Mouse (Mus musculus): ENCODE measurements at regions not wholly inside any gene's neighbourhood (a gene's known extent, or its start where the extent isn't known, plus 50 kb on each side); places are given as distances from the start of the nearest gene placed in this dataset.
A peak's percentile ranks its signal among the peaks of the same experiment; 100 is the strongest.

GRCm38 (mm10) chr5:133718187-133719078 lies 381.1 kb upstream of the Castor2 start:
- no peak for DNase-seq (ENCODE audit: extremely low spot score in 1 of 2, low spot score in 1 of 2)

GRCm38 (mm10) chr5:133715830-133716229 lies 383.7 kb upstream of the Castor2 start:
- no peak for DNase-seq (ENCODE audit: extremely low spot score in 1 of 2, low spot score in 1 of 2)

- DNase-seq (ENCODE audit: extremely low spot score in 1 of 2, low spot score in 1 of 2) = no peak
Measured at GRCm38 (mm10) chr5:133712652-133713051, 386.9 kb upstream of the Castor2 start.

GRCm38 (mm10) chr5:133708881-133709280 lies 390.6 kb upstream of the Castor2 start:
- DNase-seq (ENCODE audit: extremely low spot score in 1 of 2, low spot score in 1 of 2) = no peak

GRCm38 (mm10) chr5:133686206-133686605 lies 413.3 kb upstream of the Castor2 start:
- no peak for DNase-seq (ENCODE audit: extremely low spot score in 1 of 2, low spot score in 1 of 2)

GRCm38 (mm10) chr5:133683021-133683420 lies 416.5 kb upstream of the Castor2 start:
- DNase-seq (ENCODE audit: extremely low spot score in 1 of 2, low spot score in 1 of 2) = no peak

- DNase-seq (ENCODE audit: extremely low spot score in 1 of 2, low spot score in 1 of 2) = peak; percentile 17 to 43
Measured at GRCm38 (mm10) chr5:133676791-133677450, 422.6 kb upstream of the Castor2 start.

GRCm38 (mm10) chr5:133675636-133676035 lies 423.9 kb upstream of the Castor2 start:
- DNase-seq (ENCODE audit: extremely low spot score in 1 of 2, low spot score in 1 of 2) = no peak

GRCm38 (mm10) chr5:133666473-133666872 lies 433.0 kb upstream of the Castor2 start:
- peak; percentile 22 to 72 for DNase-seq (ENCODE audit: extremely low spot score in 1 of 2, low spot score in 1 of 2)

- no peak for DNase-seq (ENCODE audit: extremely low spot score in 1 of 2, low spot score in 1 of 2)
Measured at GRCm38 (mm10) chr5:133662474-133663256, 436.8 kb upstream of the Castor2 start.

- no peak for DNase-seq (ENCODE audit: extremely low spot score in 1 of 2, low spot score in 1 of 2)
Measured at GRCm38 (mm10) chr5:133660351-133660750, 439.2 kb upstream of the Castor2 start.

- no peak for DNase-seq (ENCODE audit: extremely low spot score in 1 of 2, low spot score in 1 of 2)
Measured at GRCm38 (mm10) chr5:133656837-133657236, 442.7 kb upstream of the Castor2 start.

- no peak for DNase-seq (ENCODE audit: extremely low spot score in 1 of 2, low spot score in 1 of 2)
Measured at GRCm38 (mm10) chr5:133653431-133653830, 446.1 kb upstream of the Castor2 start.

- DNase-seq (ENCODE audit: extremely low spot score in 1 of 2, low spot score in 1 of 2) = no peak
Measured at GRCm38 (mm10) chr5:133650246-133650645, 449.3 kb upstream of the Castor2 start.

- DNase-seq (ENCODE audit: extremely low spot score in 1 of 2, low spot score in 1 of 2) = no peak
Measured at GRCm38 (mm10) chr5:133645696-133646195, 453.8 kb upstream of the Castor2 start.

- DNase-seq (ENCODE audit: extremely low spot score in 1 of 2, low spot score in 1 of 2) = no peak
Measured at GRCm38 (mm10) chr5:133643326-133643725, 456.2 kb upstream of the Castor2 start.

GRCm38 (mm10) chr5:133634481-133634880 lies 465.0 kb upstream of the Castor2 start:
- no peak for DNase-seq (ENCODE audit: extremely low spot score in 1 of 2, low spot score in 1 of 2)

- DNase-seq (ENCODE audit: extremely low spot score in 1 of 2, low spot score in 1 of 2) = no peak
Measured at GRCm38 (mm10) chr5:133631812-133632211, 467.7 kb upstream of the Castor2 start.

- no peak for DNase-seq (ENCODE audit: extremely low spot score in 1 of 2, low spot score in 1 of 2)
Measured at GRCm38 (mm10) chr5:133619347-133619746, 480.2 kb upstream of the Castor2 start.

- DNase-seq (ENCODE audit: extremely low spot score in 1 of 2, low spot score in 1 of 2) = no peak
Measured at GRCm38 (mm10) chr5:133601241-133601739, 498.2 kb upstream of the Castor2 start.

All from layer of hippocampus, postnatal 25 days (tissue).